Mouse (Mus musculus): ENCODE data around the gene Osr1. TPM values are rescaled to one million over a fixed set of nuclear protein-coding genes. Genes with fewer than 3 reads are reported as not detected.
A peak's percentile ranks its signal among the peaks of the same experiment; 100 is the strongest.

The Osr1 gene
- polyA plus RNA-seq, 1 experiment from 2014 or later: 10.8 TPM

GRCm38 (mm10) chr12:9575158-9576042, 5.5 kb downstream of the Osr1 start:
- H3K4me1 ChIP-seq (ENCODE audit: control insufficient read depth, insufficient read depth, low read length): 0 out of 2 replicates have a peak, but pooled peaks cover 11% of the 10 kb centered on the region
- no peak for ATAC-seq (replicated peaks; ENCODE audit: extremely low read depth, insufficient read depth, low FRiP score)
- H3K27ac ChIP-seq (ENCODE audit: low read length): no peak overlapping the region
- H3K4me2 ChIP-seq (ENCODE audit: low read depth, low read length): peak overlapping the region; percentile 83
- no peaks in the 10 kb centered on the region for H3K9me3 ChIP-seq (replicated peaks; ENCODE audit: control insufficient read depth, low read length)
- H3K4me3 ChIP-seq (ENCODE audit: low read length): peak overlapping the region; percentile 61
- peaks cover 78% of the 10 kb centered on the region for H3K27me3 ChIP-seq (ENCODE audit: control insufficient read depth, insufficient read depth, low read length)
- 6% methylated on average over 21 of the region's 21 CpGs for WGBS
- no peaks in the 10 kb centered on the region for H3K36me3 ChIP-seq (ENCODE audit: control insufficient read depth, insufficient read depth)
- peak overlapping the region; percentile 17 for H3K9ac ChIP-seq (ENCODE audit: low read length)

GRCm38 (mm10) chr12:9576043-9576538, 6.2 kb downstream of the Osr1 start:
- no peaks in the 10 kb centered on the region for H3K36me3 ChIP-seq (ENCODE audit: control insufficient read depth, insufficient read depth)
- peak overlapping the region; percentile 83 for H3K4me2 ChIP-seq (ENCODE audit: low read depth, low read length)
- H3K27ac ChIP-seq (ENCODE audit: low read length): no peak overlapping the region
- H3K9me3 ChIP-seq (replicated peaks; ENCODE audit: control insufficient read depth, low read length): no peaks in the 10 kb centered on the region
- peak overlapping the region; percentile 61 for H3K4me3 ChIP-seq (ENCODE audit: low read length)
- WGBS: 7% methylated on average over 18 of the region's 18 CpGs
- 0 out of 2 replicates have a peak, but pooled peaks cover 7% of the 10 kb centered on the region for H3K4me1 ChIP-seq (ENCODE audit: control insufficient read depth, insufficient read depth, low read length)
- ATAC-seq (replicated peaks; ENCODE audit: extremely low read depth, insufficient read depth, low FRiP score): no peak
- H3K9ac ChIP-seq (ENCODE audit: low read length): 0 out of 2 replicates have a peak overlapping the region, but pooled peaks have one; percentile 38
- H3K27me3 ChIP-seq (ENCODE audit: control insufficient read depth, insufficient read depth, low read length): peaks cover 78% of the 10 kb centered on the region

GRCm38 (mm10) chr12:9577610-9578009, 7.7 kb downstream of the Osr1 start:
- Histone ChIP-seq H3K36me3 (ENCODE audit: control insufficient read depth, insufficient read depth) (no peaks in the 10 kb centered on the region), H3K9me3 (replicated peaks; ENCODE audit: control insufficient read depth, low read length) (no peaks in the 10 kb centered on the region), H3K27ac (ENCODE audit: low read length) (no peak overlapping the region), H3K4me2 (ENCODE audit: low read depth, low read length) (no peak overlapping the region), H3K27me3 (ENCODE audit: control insufficient read depth, insufficient read depth, low read length) (peaks cover 78% of the 10 kb centered on the region), H3K4me1 (ENCODE audit: control insufficient read depth, insufficient read depth, low read length) (0 out of 2 replicates have a peak, but pooled peaks cover 6% of the 10 kb centered on the region), H3K4me3 (ENCODE audit: low read length) (no peak overlapping the region), H3K9ac (ENCODE audit: low read length) (no peak overlapping the region)
- 29% methylated on average over 2 of the region's 2 CpGs for WGBS
- ATAC-seq (replicated peaks; ENCODE audit: extremely low read depth, insufficient read depth, low FRiP score): no peak

- no peak for ATAC-seq (replicated peaks; ENCODE audit: extremely low read depth, insufficient read depth, low FRiP score)
- Histone ChIP-seq H3K4me2 (ENCODE audit: low read depth, low read length) (no peak overlapping the region; the same call in 1 of the 2 replicates), H3K27ac (ENCODE audit: low read length) (no peak overlapping the region), H3K36me3 (ENCODE audit: control insufficient read depth, insufficient read depth) (no peaks in the 10 kb centered on the region), H3K4me1 (ENCODE audit: control insufficient read depth, insufficient read depth, low read length) (0 out of 2 replicates have a peak, but pooled peaks cover 6% of the 10 kb centered on the region), H3K27me3 (ENCODE audit: control insufficient read depth, insufficient read depth, low read length) (peaks cover 78% of the 10 kb centered on the region), H3K9ac (ENCODE audit: low read length) (no peak overlapping the region), H3K9me3 (replicated peaks; ENCODE audit: control insufficient read depth, low read length) (no peaks in the 10 kb centered on the region), H3K4me3 (ENCODE audit: low read length) (no peak overlapping the region)
- 17% methylated on average over 4 of the region's 4 CpGs for WGBS
These were observed 8.7 kb downstream of the Osr1 start for GRCm38 (mm10) chr12:9578591-9578990.

GRCm38 (mm10) chr12:9579301-9580030, 9.6 kb downstream of the Osr1 start:
- H3K36me3 ChIP-seq (ENCODE audit: control insufficient read depth, insufficient read depth): no peaks in the 10 kb centered on the region
- no peak overlapping the region for H3K27ac ChIP-seq (ENCODE audit: low read length)
- H3K4me3 ChIP-seq (ENCODE audit: low read length): no peak overlapping the region
- H3K4me2 ChIP-seq (ENCODE audit: low read depth, low read length): 0 out of 2 replicates have a peak overlapping the region, but pooled peaks have one; percentile 4
- WGBS: 12% methylated on average over 31 of the region's 31 CpGs
- peaks cover 4% of the 10 kb centered on the region; the same call in 1 of the 2 replicates for H3K4me1 ChIP-seq (ENCODE audit: control insufficient read depth, insufficient read depth, low read length)
- ATAC-seq (replicated peaks; ENCODE audit: extremely low read depth, insufficient read depth, low FRiP score): no peak
- no peaks in the 10 kb centered on the region for H3K9me3 ChIP-seq (replicated peaks; ENCODE audit: control insufficient read depth, low read length)
- H3K27me3 ChIP-seq (ENCODE audit: control insufficient read depth, insufficient read depth, low read length): peaks cover 81% of the 10 kb centered on the region
- H3K9ac ChIP-seq (ENCODE audit: low read length): no peak overlapping the region

- H3K36me3 ChIP-seq (ENCODE audit: control insufficient read depth, insufficient read depth): no peaks in the 10 kb centered on the region
- H3K27ac ChIP-seq (ENCODE audit: low read length): no peak overlapping the region
- WGBS: 8% methylated on average over 33 of the region's 33 CpGs
- H3K9me3 ChIP-seq (replicated peaks; ENCODE audit: control insufficient read depth, low read length): no peaks in the 10 kb centered on the region
- H3K4me2 ChIP-seq (ENCODE audit: low read depth, low read length): peak overlapping the region; percentile 53
- H3K4me1 ChIP-seq (ENCODE audit: control insufficient read depth, insufficient read depth, low read length): peaks cover 9% of the 10 kb centered on the region
- H3K4me3 ChIP-seq (ENCODE audit: low read length): peak overlapping the region; percentile 33
- no peak overlapping the region; the same call in 1 of the 2 replicates for H3K9ac ChIP-seq (ENCODE audit: low read length)
- H3K27me3 ChIP-seq (ENCODE audit: control insufficient read depth, insufficient read depth, low read length): peaks cover 75% of the 10 kb centered on the region
- no peak for ATAC-seq (replicated peaks; ENCODE audit: extremely low read depth, insufficient read depth, low FRiP score)
These were observed 10.4 kb downstream of the Osr1 start for GRCm38 (mm10) chr12:9580041-9580905.

GRCm38 (mm10) chr12:9581011-9581410, 11.1 kb downstream of the Osr1 start:
- no peak for ATAC-seq (replicated peaks; ENCODE audit: extremely low read depth, insufficient read depth, low FRiP score)
- Histone ChIP-seq H3K9ac (ENCODE audit: low read length) (0 out of 2 replicates have a peak overlapping the region, but pooled peaks have one; percentile 33), H3K36me3 (ENCODE audit: control insufficient read depth, insufficient read depth) (no peaks in the 10 kb centered on the region), H3K9me3 (replicated peaks; ENCODE audit: control insufficient read depth, low read length) (no peaks in the 10 kb centered on the region), H3K27ac (ENCODE audit: low read length) (no peak overlapping the region), H3K4me2 (ENCODE audit: low read depth, low read length) (peak overlapping the region; percentile 53), H3K27me3 (ENCODE audit: control insufficient read depth, insufficient read depth, low read length) (peaks cover 71% of the 10 kb centered on the region), H3K4me3 (ENCODE audit: low read length) (peak overlapping the region; percentile 33), H3K4me1 (ENCODE audit: control insufficient read depth, insufficient read depth, low read length) (peaks cover 9% of the 10 kb centered on the region)
- 5% methylated on average over 30 of the region's 30 CpGs for WGBS

GRCm38 (mm10) chr12:9581506-9581905, 11.6 kb downstream of the Osr1 start:
- peaks cover 9% of the 10 kb centered on the region for H3K4me1 ChIP-seq (ENCODE audit: control insufficient read depth, insufficient read depth, low read length)
- H3K9ac ChIP-seq (ENCODE audit: low read length): no peak overlapping the region
- peak overlapping the region; percentile 53; the same call in 1 of the 2 replicates for H3K4me2 ChIP-seq (ENCODE audit: low read depth, low read length)
- no peak overlapping the region for H3K27ac ChIP-seq (ENCODE audit: low read length)
- peak overlapping the region; percentile 33 for H3K4me3 ChIP-seq (ENCODE audit: low read length)
- 10% methylated on average over 12 of the region's 12 CpGs for WGBS
- peaks cover 67% of the 10 kb centered on the region for H3K27me3 ChIP-seq (ENCODE audit: control insufficient read depth, insufficient read depth, low read length)
- no peaks in the 10 kb centered on the region for H3K36me3 ChIP-seq (ENCODE audit: control insufficient read depth, insufficient read depth)
- no peaks in the 10 kb centered on the region for H3K9me3 ChIP-seq (replicated peaks; ENCODE audit: control insufficient read depth, low read length)
- no peak for ATAC-seq (replicated peaks; ENCODE audit: extremely low read depth, insufficient read depth, low FRiP score)
